Mouse (Mus musculus) ovary, postnatal 10 days (tissue): ENCODE results near the gene Enpp3.

Experiments used
- DNase-seq: peaks from one replicate; pipeline ENCODE4 v3.0.0; 2022; ENCODE audit warnings: low spot score

The Enpp3 gene

DNA sequence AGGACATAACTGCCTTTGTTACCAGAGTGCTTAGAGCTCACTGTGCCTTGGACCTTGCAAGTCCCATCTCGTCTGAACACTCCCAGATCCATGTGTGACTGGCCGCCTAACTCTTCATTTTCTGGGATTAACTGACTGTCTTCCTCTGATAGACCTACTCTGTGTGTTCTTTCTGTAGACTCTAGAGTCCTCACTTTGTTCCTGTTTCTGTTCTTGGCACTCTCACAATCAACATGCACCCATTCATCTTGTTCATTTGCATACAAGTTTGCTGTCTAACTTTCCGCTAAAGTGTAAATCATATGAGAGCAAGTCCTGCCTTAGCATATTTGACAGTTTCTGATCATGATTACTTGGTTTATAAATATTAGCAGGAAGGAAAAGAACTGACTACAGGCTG is 79.4 kb downstream of the Enpp3 start:
- DNase-seq = no peak

- no peak for DNase-seq
Observed at GRCm38 (mm10) chr10:24758326-24758915, 84.2 kb downstream of the Enpp3 start.

GRCm38 (mm10) chr10:24754874-24755540 is 87.6 kb downstream of the Enpp3 start:
- DNase-seq = no peak

- DNase-seq = no peak
Observed at GRCm38 (mm10) chr10:24754251-24754835, 88.3 kb downstream of the Enpp3 start.

GRCm38 (mm10) chr10:24753536-24754250 is 88.9 kb downstream of the Enpp3 start:
- DNase-seq = no peak

GRCm38 (mm10) chr10:24742950-24743487 is 99.6 kb downstream of the Enpp3 start:
- no peak for DNase-seq

GRCm38 (mm10) chr10:24741229-24742198 is 101.1 kb downstream of the Enpp3 start:
- DNase-seq = no peak

GRCm38 (mm10) chr10:24739171-24739570 is 103.5 kb downstream of the Enpp3 start:
- DNase-seq = no peak

GRCm38 (mm10) chr10:24738456-24738855 is 104.2 kb downstream of the Enpp3 start:
- no peak for DNase-seq

GRCm38 (mm10) chr10:24735027-24735777 is 107.4 kb downstream of the Enpp3 start:
- DNase-seq = no peak

DNA sequence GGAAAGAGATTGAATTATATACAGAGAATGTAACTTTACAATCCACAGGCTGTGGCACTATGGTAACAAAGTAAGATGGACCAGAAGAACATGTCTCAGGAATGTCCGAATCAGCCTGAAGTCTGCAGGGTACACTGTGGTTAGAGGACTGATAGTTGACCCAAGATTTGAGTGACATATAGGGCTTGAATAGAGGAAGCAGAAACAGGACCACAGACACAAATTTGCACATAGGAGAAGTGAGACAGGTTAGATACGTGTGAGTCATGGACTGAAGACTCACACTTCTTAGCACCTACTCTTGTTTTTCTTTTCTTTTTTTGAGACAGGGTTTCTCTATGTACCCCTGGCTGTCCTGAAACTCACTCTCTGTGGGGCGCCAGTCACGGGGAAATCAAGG is 115.1 kb downstream of the Enpp3 start:
- DNase-seq = no peak

GRCm38 (mm10) chr10:24725197-24725596 is 117.4 kb downstream of the Enpp3 start:
- no peak for DNase-seq
